Mouse (Mus musculus) gastrocnemius, postnatal 14 days (tissue): ENCODE results near the gene Rfx7. TPM values are rescaled to one million over a fixed set of nuclear protein-coding genes. Genes with fewer than 3 reads are reported as not detected.
"Not testable (repeated sequence)": the region's sequence is repeated elsewhere in the genome, so short reads cannot be mapped to it uniquely, and the experiment has no call there.

Experiments
- DNase-seq: peaks from one replicate; pipeline ENCODE4 v3.0.0; 2021; ENCODE audit warnings: mixed read lengths
- intact Hi-C: fragments of 180-260 bp; cut with DNase I; formaldehyde crosslinking; loops from one replicate; pipeline ENCODE4 v1.15.1; 2025; ENCODE audit warnings: low total_unique reads
- total RNA-seq, 2 experiments: library from RNA; stranded (reverse); gene quantifications; 2 replicates each; pipeline ENCODE4 v1.2.3; 2021

Gene Rfx7
- total RNA-seq, 2 experiments from 2014 or later, result 22.1 to 23.7 TPM

DNA sequence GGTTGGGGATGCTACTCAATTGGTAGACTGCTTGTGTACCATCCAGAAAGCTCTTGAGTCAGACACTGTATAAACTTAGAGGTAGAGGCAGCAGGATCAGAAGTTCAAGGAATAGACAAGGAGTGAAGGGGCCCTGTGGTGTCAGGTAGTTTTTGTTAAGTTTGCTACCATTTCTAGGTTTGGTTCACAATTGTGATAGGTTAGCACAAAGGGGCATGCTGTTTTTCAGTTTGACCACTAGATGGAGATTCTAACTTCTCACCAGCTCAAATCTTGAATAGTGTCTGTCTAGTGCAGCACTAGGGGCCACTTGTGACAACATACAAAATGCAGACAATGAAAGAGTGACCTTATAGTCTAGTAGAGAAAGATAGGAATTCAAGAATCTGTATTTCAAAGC lies 103.1 kb downstream of the Rfx7 start:
- no peak for DNase-seq
- intact Hi-C loops, result loop anchor here (5.0 kb wide), 1 partner anchor 37 kb away; no protein-coding TSS in a partner anchor

DNA sequence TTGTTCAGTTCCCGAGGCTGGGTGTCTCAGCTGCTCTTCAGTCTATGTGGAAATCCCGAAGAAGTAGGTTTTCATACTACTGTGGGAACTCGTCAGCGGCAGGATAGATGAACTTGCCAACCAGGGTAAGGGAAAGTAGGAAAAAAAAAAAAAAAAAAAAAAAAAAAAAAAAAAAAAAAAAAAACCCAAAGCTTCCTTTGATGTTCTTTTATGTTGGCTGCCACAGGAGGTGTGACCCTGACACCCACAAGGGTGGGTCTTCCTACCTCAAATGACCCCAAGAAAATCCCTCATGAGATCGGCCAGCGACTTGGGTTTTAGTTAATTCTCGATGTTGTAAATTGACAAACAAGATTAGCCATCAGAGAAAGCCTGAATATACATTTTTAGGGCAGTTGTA lies 104.5 kb downstream of the Rfx7 start:
- DNase-seq, result no peak

DNA sequence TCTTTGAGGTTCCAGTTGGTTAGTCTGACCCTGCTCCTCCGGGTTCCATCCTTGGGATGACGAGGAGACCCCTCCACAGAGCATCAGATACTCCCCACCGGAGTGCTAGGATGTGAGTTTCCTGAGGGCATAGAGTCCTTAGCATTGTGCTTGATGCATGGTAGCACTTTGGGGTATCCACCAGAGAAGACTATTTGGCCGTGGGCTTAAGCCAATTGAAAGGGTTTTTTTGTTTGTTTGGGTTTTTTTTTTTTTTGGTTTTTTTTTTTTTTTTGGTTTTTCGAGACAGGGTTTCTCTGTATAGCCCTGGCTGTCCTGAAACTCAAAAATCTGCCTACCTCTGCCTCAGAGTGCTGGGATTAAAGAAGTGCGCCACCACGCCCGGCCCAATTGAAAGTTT lies 105.2 kb downstream of the Rfx7 start:
- intact Hi-C loops, result loop anchor here (5.0 kb wide), 1 partner anchor 35 kb away; no protein-coding TSS in a partner anchor
- no peak for DNase-seq

More for the DNA sequence above, 104.5 kb downstream of the Rfx7 start:
- intact Hi-C loops, result loop anchor here (5.0 kb wide), 1 partner anchor 36 kb away; no protein-coding TSS in a partner anchor

DNA sequence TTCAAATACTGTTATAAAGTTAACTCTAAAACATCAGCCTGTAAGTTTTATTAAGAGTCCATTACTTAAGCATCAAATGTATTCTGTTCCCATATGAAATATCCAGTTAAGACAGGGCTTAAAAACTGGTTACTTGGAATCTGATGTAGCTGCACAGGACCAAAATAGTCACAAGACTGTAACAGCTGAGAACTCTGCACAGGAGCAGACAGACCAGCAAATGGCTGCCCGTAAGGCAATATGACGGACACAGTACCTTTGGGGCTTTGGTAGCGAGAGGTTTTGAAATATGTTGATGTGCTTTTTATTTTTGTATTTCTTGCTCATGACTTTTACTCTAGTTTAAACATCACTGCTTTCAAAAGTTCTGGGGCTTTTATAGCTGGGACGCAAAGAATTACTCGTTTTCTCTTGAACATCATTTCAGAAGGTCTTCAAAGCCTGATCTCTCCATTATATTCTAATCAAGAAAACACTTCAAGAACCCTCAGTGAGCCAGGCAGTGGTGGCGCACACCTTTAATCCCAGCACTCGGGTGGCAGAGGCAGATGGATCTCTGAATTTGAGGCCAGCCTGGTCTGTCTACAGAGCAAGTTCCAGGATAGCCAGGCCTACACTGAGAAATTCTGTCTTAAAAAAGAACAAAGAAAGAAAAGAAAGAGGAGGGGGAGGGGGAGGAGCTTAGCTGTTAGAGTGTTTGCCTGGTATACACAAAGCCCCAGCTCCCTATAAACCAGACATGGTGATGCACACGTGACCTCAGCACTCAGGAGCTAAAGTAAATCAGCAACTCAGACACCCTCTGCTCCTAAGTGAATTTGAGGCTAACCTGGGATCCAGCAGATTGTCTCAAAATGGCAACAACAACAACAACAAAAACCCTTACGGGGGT lies 107.2 kb downstream of the Rfx7 start:
- DNase-seq, result no peak
- intact Hi-C loops, result loop anchor here (5.0 kb wide), 1 partner anchor 33 kb away; no protein-coding TSS in a partner anchor

DNA sequence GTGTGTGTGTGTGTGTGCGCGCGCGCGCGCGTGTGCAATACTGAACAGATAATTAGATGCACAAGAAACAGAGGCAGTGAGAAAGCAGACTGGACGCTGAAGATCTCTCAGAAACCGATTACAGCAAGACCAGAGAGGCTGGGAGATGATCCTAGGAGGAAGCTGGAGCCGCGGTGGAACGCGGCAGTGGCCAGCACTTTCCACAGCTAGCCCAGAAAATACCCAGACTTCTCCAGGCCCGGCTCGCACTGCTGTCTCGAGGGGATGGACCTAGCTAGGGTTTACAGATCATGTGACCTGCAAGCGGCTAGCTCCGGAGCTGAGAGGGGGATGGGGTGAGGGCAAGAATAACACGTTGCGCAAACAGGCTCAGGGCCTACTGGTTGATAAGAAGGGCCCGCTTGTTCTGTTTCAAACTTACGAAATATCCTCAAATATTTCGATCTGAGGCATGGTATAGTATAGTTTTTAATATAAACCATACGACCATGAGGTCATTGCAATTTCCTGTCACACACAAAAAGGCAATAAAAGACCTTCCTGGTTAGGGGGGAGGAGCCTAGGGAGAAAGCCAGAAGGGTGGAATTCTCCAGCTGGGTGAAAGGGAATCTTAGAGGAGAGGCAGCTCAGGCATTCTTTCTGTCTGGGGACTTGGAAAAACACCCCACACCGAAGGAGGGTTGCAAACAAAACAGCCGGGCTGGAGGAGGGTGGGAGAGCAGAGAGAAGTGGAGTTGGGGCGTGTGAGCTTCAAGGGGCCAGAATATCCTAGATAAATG lies 108.0 kb downstream of the Rfx7 start:
- intact Hi-C loops, result loop anchor here (5.0 kb wide), 1 partner anchor 32 kb away; no protein-coding TSS in a partner anchor
- peak; percentile 91 for DNase-seq

DNA sequence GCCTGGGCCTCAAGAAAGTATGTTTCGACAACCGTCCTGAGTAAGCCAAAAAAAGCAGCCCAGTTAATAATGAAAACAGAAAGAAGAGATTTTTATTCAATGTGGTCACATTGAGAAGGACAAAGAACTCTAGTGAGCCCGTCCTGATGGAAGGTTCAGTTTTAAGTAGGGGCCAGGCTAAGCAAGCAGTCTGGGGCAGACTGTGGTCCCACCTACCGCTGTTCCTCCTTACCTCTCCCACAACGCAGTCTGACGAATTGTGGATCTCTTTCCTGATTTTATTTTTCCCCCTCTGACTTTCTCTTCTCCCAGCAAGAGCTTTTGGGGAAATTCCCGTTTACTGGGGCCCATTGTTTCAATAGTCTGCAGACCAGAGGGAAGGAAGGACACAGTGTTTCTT lies 108.6 kb downstream of the Rfx7 start:
- DNase-seq, result no peak
- intact Hi-C loops, result no loop called here

DNA sequence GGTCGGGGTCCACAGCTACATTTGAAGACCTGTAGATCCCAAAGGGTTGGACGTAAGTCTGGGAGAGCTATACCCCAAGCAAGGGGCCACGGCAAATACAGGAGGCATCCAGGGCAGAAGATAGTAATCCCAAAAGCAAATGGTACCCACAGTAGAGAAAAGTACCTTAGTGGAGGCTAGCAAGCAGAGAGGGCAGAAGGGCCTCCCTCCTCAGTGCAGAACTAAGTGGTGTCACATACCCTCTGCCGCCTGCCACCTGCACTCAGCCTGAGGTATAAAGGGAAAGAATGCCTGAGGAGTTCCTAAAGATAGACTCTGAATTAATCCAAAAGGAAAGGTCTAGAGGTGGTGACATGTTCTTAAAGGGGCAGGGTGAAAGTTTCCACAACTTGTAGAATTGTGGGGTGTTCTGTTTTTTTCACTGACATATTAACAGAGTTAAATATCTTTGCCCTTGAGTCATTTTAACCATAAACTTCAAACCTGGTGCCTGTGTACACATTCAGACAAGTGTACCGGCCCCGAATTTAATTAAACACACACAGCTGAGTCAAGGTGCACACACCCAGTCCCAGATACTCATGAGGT lies 109.1 kb downstream of the Rfx7 start:
- intact Hi-C loops, result no loop called here
- peak; percentile 27 for DNase-seq

DNA sequence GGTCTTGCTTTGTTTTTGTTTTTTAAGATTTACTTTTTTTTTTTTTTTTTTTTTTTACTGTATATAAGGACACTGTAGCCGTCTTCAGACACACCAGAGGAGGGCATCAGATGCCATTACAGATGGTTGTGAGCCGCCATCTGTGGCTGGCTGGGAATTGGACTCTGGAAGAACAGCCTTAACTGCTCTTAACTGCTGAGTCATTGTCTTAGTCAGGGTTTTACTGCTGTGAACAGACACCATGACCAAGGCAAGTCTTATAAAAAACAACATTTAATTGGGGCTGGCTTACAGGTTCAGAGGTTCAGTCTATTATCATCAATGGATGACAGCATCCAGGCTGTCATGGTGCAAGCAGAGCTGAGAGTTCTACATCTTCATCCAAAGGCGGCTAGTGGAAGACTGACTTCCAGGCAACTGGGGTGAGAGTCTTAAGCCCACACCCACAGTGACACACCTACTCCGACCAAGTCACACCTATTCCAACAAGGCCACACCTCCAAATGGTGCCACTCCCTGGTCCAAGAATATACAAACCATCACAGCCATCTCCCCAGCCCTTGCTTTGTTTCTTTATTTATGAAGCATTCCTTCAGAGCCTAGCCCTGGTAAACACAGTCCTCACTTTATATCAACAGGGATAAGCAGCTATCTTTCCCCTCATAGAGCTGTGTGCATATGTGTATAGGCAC lies 110.9 kb downstream of the Rfx7 start:
- intact Hi-C loops, DNase-seq: not testable (repeated sequence)

DNA sequence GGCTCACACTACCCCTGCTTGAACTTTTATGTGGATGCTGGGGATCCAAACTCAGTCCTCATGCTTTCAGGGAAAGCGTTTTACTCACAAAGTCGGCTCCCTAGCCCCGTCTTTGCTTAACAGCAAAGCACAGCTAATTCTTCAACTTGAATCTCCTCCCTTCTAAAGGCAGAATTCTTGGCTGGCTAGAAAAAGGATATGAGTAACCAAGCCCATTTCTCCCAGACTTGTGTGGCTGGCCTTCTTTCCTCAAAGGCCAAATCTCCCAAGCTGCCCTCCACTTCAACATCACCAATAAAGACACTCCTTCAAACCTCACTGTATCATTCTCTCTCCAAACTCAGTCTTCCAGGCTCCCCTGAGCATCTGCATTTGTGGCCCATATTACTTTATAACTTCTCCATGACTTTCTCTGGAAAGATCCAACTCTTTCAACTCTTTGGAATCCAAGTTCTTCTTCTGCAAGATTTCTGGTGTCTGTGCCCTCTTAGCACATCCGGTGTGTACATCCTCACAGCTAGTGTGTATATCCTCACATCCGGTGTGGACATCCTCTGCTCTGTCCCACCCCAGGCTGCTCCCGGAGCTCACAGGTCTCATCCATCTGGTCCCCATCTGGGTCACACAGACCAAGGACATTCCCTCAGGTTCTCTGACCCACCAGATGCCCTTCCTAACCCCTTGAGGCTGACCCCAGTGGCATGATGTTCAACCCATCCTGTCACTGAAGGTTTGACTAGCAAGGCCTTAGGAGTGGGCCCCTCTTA lies 111.8 kb downstream of the Rfx7 start:
- intact Hi-C loops, result no loop called here
- DNase-seq, result no peak

DNA sequence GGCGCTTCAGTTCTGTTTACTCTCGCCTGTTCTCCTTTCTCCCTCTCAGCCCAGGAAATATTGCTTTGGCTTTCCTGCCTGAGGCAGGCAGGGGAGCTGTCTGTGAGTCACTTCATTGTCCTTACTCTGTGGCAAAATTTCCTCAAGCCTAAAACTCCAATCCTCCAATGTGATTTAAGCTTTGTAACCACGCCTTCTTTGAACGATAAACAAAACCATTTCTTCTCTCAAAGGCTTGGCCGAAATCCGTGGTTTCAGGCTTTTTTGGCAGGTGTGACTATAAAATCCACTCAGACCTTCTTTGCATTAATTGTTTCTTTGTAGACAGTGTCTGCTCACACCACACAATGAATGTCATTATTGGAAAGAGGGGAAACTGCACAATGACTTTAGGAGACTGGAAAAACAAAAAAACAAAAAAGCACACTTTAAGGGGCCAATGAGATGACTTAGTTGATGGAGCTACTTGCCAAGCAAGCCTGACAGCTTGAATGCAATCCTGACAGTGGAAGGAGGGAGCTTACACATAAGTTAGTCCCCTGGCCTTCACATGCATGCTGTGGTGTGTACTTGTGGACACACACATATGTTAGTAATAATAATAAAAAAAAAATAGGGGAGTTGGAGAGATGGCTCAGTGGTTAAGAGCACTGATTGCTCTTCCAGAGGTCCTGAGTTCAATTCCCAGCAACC lies 112.5 kb downstream of the Rfx7 start:
- no peak for DNase-seq
- intact Hi-C loops, result no loop called here

DNA sequence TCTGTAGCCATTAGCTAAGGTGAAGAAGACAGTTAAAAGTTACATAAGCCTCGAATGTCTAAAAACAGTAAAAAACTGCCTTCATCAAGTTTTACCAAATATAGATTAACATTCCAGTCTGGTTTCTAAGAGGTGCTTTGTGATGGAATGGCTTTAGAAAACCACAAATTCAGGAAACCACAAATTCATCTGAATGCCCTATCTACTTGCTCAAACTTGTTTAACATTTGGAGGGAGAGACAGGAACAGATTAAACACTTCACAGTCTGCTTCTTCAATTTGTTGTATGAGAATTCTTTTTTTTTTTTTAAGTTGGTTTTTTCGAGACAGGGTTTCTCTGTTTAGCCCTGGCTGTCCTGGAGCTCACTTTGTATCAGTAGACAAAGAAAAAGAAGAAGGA lies 117.7 kb downstream of the Rfx7 start:
- DNase-seq, result no peak
- intact Hi-C loops, result no loop called here

DNA sequence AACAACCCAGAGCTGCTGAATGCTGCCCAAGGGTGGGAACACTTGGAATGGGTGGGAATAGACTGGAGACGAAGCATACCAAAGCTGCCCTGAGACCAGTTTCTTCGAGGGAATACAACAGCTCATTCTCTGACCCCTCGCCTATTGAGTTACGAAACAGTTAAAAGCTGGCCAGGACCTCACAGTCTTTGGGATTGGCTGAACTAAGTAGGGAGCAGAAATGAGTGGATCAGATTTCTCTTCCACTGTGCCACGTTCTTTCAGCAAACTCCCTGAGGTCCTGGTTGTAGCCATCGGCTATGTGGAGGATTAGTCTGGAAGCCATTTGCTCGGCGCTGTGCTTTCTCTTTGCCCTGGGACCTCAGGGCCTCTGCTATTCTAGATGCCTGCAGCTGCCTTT lies 120.9 kb downstream of the Rfx7 start:
- intact Hi-C loops, result no loop called here
- peak; percentile 57 for DNase-seq

DNA sequence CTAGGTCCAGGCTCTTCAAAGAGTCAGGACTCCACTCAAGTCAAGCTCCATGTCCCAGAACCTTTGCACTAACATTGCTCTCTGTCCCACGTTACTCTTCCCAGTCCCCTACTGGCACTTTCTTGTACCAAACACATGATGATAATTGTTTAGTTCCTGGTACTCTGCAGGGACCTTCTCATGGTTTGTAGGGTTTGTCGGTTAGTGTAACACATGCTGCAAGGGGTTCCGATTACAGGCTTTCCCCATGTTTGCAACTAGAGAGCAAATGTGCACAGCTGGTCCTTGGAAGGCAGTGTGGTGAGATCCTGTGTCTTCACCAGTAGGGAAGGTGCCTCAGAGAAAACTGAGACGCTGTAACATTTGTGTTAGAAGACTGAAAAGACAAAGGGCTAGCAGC lies 121.5 kb downstream of the Rfx7 start:
- intact Hi-C loops, result no loop called here
- peak; percentile 43 for DNase-seq

DNA sequence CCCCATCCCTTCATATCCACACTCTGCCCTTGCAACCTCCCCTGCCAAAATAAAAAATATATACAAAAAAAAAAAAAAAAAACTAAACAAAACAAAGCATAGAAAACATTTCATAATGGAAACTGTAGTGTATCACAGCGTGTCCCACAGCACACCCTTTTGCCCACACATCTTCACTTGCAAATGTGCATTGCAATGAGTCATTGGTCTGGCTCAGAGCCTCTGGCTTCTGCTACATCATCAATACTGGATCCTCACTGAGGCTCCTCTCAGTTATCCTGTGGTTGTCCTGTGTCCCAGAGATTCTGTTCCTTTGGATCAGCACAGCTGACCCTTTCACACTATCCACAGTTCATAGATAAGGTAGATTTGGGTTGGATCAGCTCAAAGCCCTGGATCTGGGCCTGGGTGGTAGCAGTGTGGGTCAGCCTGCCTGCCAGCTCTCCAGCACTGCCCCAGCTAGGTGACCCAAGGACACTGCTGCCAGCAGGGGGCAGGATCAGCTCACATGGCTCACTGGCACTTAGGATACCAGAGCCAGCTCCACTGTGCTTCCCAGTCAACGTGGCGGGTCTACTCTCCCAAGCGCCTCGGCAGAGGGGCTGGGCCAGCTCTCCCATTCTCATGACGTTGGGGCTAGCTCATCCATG lies 122.7 kb downstream of the Rfx7 start:
- intact Hi-C loops, result no loop called here

DNA sequence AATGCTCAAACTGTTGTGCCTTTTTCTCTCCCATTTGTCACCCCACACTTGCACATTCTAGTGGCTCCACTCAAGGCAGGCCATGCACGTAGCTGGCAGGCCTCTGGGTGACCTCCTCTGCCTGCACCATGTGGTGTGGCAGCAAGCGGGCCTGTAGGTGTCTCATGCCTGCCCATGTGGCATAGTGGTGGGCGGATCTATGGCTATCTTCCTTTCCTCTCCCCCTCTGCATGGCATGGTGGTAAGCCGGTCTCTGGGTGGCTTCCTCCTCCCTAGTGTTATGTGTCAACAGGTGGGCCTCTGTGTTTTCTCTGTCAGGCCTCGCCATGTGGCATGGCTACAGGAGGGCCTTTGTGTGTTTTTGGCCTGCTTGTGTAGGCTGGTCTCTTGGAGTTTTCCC lies 123.6 kb downstream of the Rfx7 start:
- DNase-seq, result peak; percentile 58
- intact Hi-C loops, result no loop called here

More for the DNA sequence above, 122.7 kb downstream of the Rfx7 start:
- peak; percentile 81 for DNase-seq

DNA sequence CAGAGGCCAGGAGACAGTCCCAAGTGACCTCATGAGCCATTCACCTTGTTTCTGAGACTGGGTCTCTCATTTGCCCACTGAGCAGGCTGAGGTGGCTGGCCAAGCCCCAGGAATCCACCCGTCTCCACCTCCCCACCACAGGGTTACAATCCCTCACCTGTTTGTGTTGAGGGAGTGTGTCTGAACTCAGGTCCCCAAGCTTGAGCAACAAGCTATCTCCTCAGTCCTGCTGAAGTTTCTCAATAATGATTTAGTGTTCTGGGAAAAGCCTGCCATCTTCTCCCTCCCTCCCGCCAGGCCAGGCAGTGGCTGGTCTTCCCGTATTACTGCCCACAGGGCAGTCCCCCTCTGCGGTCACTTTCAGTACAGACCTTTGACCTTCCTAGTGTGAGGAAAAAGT lies 124.5 kb downstream of the Rfx7 start:
- intact Hi-C loops, result no loop called here

DNA sequence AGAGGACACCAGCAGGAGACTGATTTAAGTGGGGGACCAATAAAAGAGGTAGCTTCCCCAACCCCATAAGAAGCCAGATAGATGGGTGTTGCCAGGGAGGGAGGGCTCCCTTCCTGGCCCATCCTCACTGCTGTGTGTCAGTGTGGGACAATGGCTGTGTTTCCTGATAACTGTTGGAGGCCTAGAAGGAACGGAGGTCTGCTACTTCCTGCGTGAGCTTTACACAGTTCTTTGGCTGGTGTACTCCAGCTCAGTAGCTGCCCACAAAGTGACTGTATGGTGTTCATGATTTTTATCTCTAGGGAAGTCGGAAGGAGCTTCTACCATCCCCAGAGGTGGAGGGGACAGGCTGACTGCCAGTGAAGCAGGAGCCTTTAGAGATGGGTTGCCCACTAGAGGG lies 124.9 kb downstream of the Rfx7 start:
- intact Hi-C loops, result no loop called here
- DNase-seq, result no peak

More for the DNA sequence above, 124.5 kb downstream of the Rfx7 start:
- DNase-seq, result no peak

DNA sequence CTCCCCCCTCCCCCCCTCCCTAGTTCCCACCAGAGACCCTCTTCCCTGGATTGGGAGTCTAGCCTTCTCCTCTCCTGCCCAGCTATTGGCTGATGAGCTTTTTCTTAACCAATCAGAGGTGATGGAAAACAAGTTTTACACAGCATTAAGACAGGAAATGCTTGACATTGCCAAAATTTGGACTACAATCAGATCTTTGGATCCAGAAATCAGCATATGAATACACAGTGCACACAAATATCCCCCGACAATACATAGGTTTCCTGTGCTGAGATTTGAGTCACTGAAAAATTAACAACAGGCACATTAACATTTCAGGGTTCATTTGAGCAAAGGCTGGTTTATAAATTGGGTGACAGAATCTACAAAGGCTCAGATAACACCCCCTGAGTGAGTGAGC lies 125.7 kb downstream of the Rfx7 start:
- DNase-seq, result no peak
- intact Hi-C loops, result no loop called here
